Mouse (Mus musculus) heart, embryonic 14.5 days (tissue): ENCODE data around the gene Prkca. TPM values are rescaled to one million over a fixed set of nuclear protein-coding genes. Genes with fewer than 3 reads are reported as not detected.

Experiments
- microRNA-seq: library from miRNA; unstranded; fragments of <30 nt; microRNA quantifications from one replicate; pipeline ENCODE4, GENCODE M21; 2016
- polyA plus RNA-seq: library from polyadenylated mRNA; unstranded; fragments of >200 nt; fragmentation: Nextera tagmentation; extraction: Ambion mirVana; gene quantifications from 2 replicates; pipeline ENCODE4 v1.2.1, GENCODE M21; 2014

The Prkca gene
- polyA plus RNA-seq, 1 experiment from 2014 or later, result 21.4 TPM

Small RNA genes lying within 50 kb of the gene (microRNA-seq; reads per million reads assigned to microRNA genes)
- gene Mir7223, result not detected

Other genes with a start within 250 kb of the Prkca start
- gene Apoh, start 574 bp downstream of the Prkca start, polyA plus RNA-seq, result 0.22 TPM in 1 of 2 replicates, not detected in the other
- gene Cep112, start 81.3 kb upstream of the Prkca start, polyA plus RNA-seq, result 9.2 and 10.7 TPM in 2 replicates